Mouse (Mus musculus) CD4-positive, CD25-positive, alpha-beta regulatory T cell, adult 4 months (primary cell): ENCODE results near the gene Trp53i13. TPM values are rescaled to one million over a fixed set of nuclear protein-coding genes. Genes with fewer than 3 reads are reported as not detected.
"Not testable (repeated sequence)": the region's sequence is repeated elsewhere in the genome, so short reads cannot be mapped to it uniquely, and the experiment has no call there.

Experiments
- ATAC-seq: one replicate; pipeline ENCODE4 v1.8.0; 2017
- polyA plus RNA-seq, 2 experiments: library from polyadenylated mRNA; unstranded; fragments of 100-300 nt; shearing (Covaris generic); gene quantifications; one replicate each; pipeline ENCODE4 v1.2.1; 2017

Trp53i13 gene
- 1 to 10 TPM; 5.9 to 8.5 TPM for polyA plus RNA-seq

DNA sequence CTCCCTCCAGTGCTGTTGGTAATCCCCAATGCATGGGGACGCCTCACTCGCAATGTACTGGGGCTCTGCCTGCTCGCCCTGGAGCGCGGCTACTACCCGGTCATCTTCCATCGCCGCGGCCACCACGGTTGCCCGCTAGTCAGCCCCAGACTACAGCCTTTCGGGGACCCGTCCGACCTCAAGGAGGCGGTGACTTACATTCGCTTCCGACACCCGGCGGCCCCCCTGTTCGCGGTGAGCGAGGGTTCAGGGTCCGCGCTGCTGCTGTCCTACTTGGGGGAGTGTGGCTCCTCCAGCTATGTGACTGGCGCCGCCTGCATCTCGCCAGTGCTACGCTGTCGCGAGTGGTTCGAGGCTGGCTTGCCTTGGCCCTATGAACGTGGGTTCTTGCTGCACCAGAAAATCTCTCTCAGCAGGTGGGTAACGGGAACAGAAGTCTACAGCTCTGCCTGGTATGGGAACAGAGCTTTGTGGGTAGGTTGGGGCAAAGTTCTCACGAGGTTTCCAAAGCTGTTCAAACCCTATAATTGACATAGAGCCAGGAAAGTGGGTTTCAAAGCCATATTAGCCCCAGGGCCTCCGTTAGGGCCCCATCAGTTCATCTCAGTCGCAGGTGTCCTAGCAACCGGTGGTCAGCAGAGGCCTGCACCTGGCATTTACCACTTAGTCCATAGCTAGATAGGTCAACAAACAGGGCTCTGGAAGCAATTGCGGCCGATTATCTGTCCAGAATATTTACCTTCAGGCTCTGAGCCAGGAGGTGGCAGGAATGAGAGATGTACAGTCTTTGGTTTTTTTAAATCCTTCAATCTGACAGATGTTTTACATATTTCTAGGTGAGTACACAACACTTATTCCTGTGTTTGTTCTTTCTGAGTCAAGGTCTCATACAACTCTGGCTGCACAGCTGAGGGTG lies at the start of gene Trp53i13:
Trp53i13 (minus strand) TSS at position 344 of the 916 bp plus-strand sequence.
- ATAC-seq: no peak

DNA sequence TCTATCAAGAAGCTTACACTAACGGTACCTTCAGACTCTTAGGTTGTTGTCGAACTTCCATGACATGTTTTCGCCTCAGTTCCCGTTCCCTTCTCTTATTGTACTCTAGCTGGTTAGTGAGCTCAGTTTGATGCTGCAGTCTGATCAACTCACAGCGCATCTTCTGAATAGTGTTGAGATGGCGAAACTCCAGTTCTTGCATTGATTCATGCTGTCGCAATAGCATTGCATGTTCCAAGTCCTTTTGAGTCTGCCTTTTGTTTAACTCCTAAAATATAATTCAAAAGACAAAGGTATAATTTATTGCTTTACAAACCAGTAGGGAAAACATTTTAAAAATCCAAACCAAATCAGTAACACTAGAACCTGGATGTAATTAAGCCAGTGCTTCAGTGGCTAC lies 29.5 kb upstream of the Trp53i13 start:
- no peak for ATAC-seq

DNA sequence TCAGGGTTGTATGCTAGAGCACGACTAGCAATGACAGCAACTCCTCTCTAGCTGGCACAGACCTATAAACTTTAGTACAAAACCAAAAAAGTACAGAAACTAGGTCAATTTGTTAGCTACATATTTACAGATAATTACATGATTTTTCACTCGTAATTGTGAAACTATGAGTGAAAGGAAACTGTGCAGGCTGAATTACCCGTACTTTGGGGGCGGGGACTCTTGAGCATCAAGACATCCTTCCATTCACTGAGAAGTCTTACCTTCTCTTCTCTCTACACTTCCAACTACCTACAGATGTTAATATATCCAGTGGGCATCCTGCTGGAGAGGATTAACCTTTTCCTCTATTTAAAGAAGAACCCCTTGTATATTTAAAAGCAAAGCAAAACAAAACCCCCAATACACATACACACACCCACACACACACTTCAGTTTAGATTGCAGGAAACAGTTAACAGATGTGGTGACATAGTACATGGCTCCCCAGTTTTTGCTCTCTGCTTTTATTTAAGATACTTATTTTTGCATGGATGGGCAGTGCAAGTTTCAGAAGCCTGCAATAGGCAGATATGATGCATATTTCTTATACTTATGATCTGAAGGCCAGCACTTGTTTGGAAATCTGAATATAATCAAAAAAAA lies 16.5 kb upstream of the Trp53i13 start:
- ATAC-seq: peak; percentile 69

DNA sequence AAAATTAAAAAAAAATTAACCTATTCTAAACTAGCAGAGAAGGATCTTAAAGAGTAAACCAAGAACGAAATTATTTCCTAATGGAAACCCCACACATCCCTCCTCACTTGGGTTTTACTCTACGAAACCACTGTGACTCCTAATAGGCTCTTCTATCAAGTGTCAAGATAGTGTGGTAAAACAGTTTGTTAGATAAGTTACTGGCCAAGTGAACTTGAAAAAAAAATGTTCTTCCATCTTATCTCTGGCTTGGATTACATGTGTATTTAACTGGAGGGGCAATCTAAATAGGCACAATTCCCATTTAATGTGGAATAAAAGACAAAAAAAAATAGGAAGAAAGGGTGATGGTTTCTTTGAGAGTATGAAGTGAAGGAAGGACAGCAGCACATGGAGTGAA lies 15.1 kb upstream of the Trp53i13 start:
- no peak for ATAC-seq

DNA sequence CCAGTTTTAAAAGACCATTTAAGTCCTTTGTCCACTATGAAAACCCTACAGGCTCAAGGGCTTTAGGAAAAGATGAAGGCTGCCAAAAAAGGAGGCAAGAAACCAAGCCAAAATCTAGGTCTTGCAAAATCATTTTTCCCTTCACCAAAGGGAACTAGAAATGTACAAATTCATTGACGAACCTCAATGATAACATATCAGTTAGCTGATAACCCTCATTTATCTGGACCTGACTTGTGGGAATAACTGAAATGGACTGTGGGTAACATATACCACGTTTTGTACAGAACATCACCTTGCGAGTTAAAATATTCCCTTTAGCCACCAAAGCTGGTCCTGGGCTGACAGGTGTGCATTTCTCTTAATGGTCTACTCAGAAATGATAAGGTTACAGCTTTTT lies 13.9 kb upstream of the Trp53i13 start:
- no peak for ATAC-seq

DNA sequence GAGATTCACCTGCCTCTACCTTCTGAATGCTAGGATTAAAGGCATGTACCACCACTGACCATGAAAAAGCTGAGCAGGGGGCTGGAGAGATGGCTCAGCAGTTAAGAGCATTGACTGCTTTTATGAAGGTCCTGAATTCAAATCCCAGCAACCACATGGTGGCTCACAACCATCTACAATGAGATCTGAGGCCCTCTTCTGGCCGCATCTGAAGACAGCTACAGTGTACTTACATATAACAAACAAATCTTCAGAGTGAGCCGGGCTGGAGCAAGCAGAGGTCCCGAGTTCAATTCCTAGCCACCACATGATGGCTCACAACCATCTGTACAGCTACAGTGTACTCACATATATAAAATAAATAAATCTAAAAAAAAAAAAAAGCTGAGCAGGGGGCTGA lies 12.6 kb upstream of the Trp53i13 start:
- not testable (repeated sequence) for ATAC-seq

DNA sequence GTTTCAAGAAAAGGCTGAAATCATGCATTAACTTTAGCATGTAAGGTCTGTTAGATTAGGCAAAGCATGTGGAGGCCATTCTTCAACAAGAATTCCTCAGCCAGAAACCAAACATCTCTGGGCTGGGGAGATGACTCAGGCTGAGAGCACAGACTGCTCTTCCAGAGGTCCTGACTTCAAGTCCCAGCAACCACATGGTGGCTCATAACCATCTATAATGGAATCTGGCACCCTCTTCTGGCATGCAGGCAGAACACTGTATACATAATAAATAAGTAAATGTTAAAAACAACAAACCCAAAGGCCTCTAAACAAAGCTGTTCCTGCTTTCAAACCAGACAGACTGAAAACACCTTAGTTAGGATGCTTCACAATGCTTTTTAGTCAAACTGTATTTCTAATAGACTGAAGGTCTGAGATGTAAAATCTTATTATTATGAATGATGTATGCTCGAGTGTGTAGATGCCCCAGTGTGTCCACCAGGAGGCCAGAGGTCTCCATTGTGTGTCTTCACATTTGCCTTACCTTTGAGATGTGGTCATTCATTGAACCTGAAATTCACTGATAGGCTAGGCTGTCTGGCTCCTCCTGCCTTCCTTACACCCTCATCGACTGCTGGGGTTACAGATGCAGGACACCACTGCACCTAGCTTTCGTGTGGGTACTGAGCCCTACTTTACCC lies 10.2 kb upstream of the Trp53i13 start:
- ATAC-seq: no peak

DNA sequence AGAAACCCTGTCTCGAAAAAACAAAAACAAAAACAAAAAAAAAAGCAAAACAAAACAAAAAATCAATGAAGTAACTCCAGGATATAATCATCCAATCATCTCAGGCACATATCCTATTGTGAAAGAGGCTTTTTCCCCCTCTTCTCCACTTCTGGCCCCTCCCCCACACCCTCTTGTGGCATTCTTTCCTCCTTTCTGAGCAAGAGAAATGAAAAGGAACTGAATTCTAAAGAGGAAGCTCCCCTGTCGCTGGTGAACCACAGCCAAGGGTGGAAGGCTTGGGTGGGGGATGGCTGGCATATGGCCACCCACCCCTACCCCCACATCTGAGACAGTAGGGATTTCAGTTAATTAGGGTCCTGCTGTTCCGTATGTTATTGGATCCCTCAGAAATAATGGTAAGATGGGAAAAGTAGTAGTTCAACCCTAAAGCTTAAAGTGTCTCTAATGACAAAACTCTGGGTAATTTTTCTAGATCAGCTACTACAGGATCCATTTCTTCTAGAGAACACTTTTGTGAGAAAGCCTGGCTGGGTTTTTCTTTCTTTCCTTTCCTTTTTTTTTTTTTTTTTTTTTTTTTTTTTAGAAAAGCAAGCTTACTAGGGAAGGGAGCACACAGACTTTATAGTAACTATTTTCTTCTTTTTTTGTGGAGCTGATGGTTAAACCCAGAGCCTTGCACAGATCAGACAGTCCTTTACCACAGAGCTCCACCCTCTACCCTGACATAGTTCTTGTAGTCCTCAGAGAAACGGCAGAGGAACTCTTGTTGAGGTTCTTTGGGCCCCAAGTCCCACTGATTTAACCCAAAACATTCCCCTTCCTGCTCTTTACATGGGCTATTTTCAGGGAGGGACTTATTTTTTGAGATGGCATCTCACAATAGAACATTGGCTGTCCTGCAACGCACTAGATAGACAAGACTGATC lies 5.1 kb upstream of the Trp53i13 start:
- no peak for ATAC-seq

DNA sequence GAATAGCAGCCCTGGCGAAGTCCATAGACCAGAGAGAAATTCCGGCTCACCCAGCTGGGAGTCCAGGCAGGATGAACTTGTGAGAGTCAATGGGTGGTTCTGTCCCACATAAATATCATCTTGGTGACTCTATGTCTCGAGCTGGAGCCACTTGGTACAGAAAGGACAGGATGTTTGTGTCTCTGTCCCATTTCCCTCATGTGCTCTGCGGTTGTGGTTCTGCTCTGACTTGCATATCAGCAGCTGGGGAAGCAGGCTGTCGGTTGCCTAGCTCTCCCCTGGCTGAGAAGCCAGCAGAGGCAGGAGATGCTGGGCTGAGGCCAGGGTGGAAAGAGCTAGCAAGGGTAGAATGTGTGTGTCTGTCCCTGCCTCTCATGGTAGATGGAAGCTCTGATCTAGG lies 3.3 kb upstream of the Trp53i13 start, which contains the start of gene Gm10392:
Gm10392 (minus strand) TSS at position 156 of the 400 bp plus-strand sequence.
- ATAC-seq: peak; percentile 87

DNA sequence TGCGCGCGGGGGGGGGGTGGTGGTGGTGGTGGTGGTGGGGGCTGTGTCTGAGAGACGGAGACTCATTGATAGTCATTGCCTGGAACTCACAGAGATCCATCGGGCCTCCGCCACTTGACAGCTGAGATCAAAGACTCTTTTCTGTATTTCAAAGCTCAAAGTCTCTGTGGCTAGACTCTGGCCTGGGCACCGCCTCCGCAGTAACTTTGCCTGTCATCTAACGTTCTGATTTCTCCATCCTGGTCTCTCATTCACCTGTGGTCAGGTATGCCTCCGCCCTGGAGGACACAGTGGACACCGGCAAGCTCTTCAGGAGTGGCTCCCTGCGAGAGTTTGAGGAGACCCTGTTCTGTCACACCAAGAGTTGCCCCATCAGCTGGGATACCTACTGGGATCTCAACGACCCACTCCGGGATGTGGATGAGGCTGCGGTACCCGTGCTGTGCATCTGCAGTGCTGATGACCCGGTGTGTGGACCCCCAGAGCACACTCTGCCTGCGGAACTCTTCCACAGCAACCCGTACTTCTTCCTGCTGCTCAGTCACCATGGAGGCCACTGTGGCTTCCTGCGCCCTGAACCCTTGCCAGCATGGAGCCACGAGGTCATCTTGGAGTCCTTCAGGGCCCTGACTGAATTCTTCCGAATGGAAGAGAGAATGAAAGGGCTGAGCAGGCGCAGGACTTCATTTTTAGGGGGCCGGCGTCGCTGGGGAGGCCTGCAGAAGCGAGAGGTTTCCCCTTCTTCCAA lies 2.4 kb upstream of the Trp53i13 start:
- no peak for ATAC-seq

DNA sequence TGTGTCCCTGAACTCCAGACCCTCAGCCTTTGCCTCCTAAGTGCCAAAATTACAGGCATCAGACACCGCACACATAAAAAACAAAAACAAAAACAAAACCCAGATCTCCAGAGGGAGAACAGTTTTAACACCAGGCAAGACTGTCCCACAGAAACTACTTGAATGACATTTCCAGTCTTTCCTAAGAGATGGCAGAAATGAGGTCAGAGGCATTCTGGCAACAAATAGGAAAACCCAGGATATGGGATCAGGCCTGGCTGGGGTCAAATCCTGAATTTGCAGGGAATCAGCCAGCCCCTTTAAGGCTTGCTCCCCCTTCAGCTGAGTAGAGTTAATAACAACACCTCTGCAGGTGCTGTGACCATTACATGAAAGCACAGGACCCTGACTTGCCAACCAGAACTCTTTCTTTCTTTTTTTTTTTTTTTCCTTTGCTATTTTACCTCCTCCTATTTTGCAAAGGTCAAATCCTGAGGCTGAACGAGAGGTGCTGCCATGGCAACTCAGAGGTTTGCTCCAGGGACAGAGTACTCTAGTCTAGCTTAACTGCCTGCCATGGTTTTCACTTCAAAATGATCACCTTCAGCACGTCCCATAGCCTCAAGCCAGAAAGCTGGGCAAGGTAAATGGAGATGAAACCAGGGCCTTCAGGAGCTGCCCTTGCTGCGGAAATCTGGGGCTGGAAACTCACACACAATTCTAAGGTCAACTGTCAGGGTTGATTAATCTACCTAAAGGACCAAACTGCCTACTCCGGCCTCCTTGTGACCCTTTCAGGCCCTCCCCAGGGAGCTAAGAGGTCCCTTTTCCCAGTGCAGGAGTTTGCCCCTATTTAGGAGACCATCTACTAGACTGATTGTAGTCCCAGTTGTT lies 1.0 kb upstream of the Trp53i13 start:
- no peak for ATAC-seq

DNA sequence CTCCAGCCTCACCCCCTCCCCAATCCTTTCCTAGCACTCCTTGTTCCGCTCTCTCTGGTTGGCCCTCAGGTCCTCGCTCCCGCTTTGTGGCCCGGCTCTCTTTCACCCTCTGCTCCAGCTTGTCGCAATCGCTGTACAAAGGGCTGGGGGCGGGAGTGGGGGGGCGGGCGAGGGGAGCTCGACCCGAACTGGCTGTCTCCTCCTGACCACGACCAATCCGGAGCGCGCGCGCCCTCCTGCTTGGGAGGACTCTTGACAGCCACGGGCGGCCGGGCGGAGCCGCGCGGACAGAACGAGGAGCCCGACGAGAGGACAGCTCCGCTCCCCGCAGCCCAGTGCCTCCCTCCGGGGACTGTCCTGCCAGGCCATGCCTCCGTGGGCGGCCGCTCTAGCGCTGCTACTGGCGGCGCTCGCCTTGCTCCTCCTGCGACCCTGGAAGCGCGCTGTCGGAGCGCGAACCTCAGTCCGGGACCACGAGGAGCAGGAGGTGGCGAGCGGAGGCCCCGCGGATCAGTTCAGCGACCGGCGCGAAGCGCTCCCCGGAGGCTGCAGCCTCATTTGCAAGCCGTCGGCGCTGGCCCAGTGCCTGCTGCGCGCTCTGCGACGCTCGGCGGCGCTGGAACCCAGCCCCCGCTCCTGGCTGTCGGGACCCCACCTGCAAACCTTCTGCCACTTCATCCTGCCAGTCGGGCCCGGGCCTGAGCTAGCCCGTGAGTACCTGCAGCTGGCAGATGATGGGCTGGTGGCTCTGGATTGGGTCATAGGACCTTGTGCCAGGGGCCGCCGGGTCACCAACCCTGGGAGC lies 746 bp downstream of the Trp53i13 start, which contains the start of gene Abhd15:
Abhd15 (plus strand) TSS at position 290 of the 805 bp plus-strand sequence.
- peak; percentile 3 for ATAC-seq

DNA sequence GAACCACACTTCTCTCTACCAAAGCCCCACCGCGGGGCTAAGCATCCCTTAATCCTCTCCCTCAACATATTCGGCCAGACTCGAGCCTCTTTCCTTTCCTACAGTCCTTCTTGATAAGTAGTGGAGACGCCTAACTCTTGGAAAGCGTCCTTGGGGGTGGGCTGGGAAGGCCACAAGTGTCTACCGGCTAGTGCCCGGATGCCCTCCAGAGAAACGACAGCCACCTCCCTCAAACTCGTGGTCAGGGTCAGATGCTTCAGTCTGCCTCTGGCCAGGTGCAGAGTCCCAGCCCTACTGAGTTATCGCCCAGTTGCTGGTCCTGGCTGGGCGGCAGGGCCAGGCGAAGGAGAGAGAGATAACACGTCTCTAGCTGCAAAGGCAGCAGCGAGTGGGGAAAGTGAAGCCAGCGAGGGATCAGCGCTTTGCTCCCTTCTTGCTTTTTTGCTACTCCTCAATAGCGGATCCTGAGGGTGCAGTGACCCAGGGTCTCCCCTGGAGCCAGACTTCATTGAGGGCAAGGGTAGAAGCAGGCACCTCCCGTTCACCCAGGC lies 1.4 kb downstream of the Trp53i13 start:
- ATAC-seq: no peak

DNA sequence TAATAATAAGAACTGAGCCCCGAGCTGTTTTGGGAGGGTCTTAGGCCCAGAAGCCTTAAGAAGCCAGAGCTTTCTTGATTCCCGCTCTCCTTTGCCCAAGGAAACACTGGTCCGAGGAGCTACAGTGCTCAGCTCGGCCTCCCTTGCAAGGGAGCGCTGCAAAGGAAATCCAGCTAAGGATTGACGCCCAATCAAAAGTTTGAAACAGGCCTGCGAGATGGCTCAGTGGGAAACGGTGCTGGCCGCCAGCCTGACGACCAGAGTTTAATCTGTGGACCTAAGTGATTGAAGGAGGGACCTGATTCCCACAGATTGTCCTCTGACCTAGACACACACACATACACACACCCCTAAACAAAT lies 2.0 kb downstream of the Trp53i13 start:
- ATAC-seq: no peak

DNA sequence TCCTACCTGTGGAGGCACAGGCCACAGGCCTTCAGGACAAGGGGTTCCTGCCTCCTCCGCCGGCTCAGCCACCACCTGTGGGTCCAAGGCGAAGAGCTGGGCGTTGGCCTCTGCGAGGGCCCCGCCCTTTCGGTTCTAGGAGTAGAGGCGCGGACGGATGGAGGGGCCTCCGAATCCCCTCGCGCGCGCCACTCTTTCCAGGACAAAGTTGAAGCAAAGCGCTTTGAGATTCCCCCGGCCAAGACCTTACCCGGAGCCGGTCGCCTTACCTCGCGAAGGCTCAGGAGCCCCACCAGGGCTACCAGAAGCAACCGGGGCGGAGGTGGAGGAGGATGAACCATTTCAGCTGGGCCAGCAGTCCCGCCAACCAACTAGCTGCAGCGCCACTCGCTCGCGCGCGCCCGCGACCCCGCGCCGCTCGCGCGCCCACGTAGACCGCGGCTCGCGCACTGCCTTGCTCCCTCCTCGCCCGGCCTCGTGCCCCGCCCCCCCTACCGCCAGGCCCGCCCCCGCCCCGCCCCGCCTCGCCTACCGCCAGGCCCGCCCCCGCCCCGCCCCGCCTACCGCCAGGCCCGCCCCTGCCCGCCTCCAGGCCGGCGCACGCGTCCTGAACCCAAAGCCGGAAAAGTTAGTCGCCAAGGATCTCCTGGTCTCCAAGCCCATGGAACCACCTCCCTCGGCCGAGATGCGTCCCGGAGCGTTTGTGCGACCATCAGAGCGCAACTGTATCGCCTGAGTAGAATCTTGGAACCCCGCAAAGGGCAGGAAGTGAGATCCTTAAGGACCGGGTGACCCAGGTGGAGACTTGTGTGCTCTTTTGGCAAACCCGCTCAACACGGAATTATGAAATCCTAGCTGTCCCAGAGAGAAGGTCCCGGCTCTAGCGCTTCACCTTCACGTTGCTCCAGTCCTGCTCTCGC lies 2.6 kb downstream of the Trp53i13 start:
- ATAC-seq: peak; percentile 80

DNA sequence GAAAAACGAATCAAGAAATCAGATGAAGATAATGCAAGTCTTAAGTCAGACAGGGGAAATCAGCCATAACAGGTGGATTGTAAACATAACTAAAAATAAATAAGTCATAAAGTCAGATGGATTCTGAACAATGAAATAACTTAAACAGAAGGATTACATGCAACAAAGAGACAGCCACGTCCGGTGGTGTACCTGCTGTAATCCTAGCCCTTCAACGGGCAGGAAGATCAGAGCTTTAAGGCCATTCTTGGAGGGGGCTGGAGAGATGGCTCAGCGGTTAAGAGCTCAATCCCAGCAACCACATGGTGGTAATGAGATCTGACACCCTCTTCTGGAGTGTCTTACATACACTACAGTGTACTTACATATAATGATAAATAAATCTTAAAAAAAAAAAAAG lies 4.4 kb downstream of the Trp53i13 start:
- ATAC-seq: no peak

DNA sequence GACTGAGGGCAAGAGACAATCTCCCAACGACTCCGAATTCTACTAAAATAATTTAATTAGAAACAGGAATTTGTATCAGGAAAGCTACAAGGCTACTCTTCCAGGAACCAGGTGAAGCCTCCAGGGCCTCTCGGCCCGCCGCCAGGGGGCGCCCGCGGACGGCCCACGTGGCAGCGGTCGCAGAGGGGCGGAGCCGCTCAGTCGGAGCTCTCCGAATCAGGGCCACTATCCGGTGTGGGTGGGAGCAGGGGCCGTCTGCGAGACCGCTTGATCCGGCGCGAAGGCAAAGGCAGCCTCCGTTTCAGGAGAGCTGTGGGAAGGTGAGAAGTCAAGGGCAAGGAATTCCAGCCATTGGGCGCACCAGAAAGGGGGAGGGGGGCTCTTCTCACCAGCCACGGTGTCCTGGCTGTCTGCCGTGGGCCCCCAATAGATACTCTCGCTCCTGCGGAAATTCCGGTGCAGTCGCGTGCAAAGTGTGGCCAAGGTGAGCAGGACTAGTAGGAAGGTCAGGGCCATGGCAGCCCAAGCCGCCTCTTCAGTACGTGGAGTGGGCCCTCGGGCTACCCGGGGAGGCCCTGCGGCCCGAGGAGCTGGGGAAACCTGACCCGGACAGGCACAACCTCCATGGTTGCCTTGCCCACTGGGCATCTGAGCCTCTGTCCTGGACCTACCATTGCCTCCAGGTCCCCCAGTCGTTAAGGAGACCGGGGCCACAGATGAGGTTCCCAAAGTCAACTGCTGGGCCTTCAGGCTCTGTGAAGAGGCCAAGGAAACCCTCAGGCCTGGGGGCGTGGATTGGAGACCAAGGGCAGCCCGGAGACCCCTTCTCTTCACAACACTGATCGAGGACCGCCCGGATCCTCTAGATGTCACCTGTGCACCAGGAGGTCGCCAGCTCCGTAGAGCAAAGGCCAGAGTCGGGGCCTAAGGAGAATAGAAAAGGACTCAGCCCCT lies 7.4 kb downstream of the Trp53i13 start:
- peak; percentile 79 for ATAC-seq
